Mouse (Mus musculus): ENCODE measurements around the gene Lpar3.

The Lpar3 gene

GRCm38 (mm10) chr3:146292515-146292914 lies 71.8 kb downstream of the Lpar3 start:
- no peaks in the 10 kb centered on the region for H3K4me1 ChIP-seq (replicated peaks; ENCODE audit: low read depth, low read length)
- H3K9me3 ChIP-seq (ENCODE audit: low read length), result no peaks in the 10 kb centered on the region
- no peak for TF ChIP-seq POU5F1 (IDR thresholded peaks at IDR 0.05; ENCODE audit: borderline replicate concordance, low read length)
- no peak for TF ChIP-seq NANOG (IDR thresholded peaks at IDR 0.05; ENCODE audit: borderline replicate concordance, low read length)
- no peak for TF ChIP-seq CTCF (conservative IDR thresholded peaks at IDR 0.05; ENCODE audit: low read length)
- H3K36me3 ChIP-seq (ENCODE audit: insufficient read depth, low read length), result no peaks in the 10 kb centered on the region
- H3K27me3 ChIP-seq (ENCODE audit: insufficient read depth, low read length), result no peaks in the 10 kb centered on the region
- H3K4me3 ChIP-seq (replicated peaks; ENCODE audit: low read length), result no peak overlapping the region

- TF ChIP-seq POU5F1 (IDR thresholded peaks at IDR 0.05; ENCODE audit: borderline replicate concordance, low read length) (no peak), CTCF (conservative IDR thresholded peaks at IDR 0.05; ENCODE audit: low read length) (no peak), NANOG (IDR thresholded peaks at IDR 0.05; ENCODE audit: borderline replicate concordance, low read length) (no peak)
- no peaks in the 10 kb centered on the region for H3K27me3 ChIP-seq (ENCODE audit: insufficient read depth, low read length)
Observed at GRCm38 (mm10) chr3:146302451-146302850, 81.7 kb downstream of the Lpar3 start.

GRCm38 (mm10) chr3:146303194-146303593 lies 82.4 kb downstream of the Lpar3 start:
- Histone ChIP-seq H3K4me3 (replicated peaks; ENCODE audit: low read length) (no peak overlapping the region), H3K27me3 (ENCODE audit: insufficient read depth, low read length) (no peaks in the 10 kb centered on the region), H3K9me3 (ENCODE audit: low read length) (no peaks in the 10 kb centered on the region), H3K36me3 (ENCODE audit: insufficient read depth, low read length) (no peaks in the 10 kb centered on the region), H3K4me1 (replicated peaks; ENCODE audit: low read depth, low read length) (no peaks in the 10 kb centered on the region)
- no peak for TF ChIP-seq NANOG (IDR thresholded peaks at IDR 0.05; ENCODE audit: borderline replicate concordance, low read length)
- TF ChIP-seq CTCF (conservative IDR thresholded peaks at IDR 0.05; ENCODE audit: low read length), result no peak
- no peak for TF ChIP-seq POU5F1 (IDR thresholded peaks at IDR 0.05; ENCODE audit: borderline replicate concordance, low read length)

More at GRCm38 (mm10) chr3:146302451-146302850, 81.7 kb downstream of the Lpar3 start:
- Histone ChIP-seq H3K9me3 (ENCODE audit: low read length) (no peaks in the 10 kb centered on the region), H3K4me1 (replicated peaks; ENCODE audit: low read depth, low read length) (no peaks in the 10 kb centered on the region), H3K36me3 (ENCODE audit: insufficient read depth, low read length) (no peaks in the 10 kb centered on the region), H3K4me3 (replicated peaks; ENCODE audit: low read length) (no peak overlapping the region)

- Histone ChIP-seq H3K4me1 (replicated peaks; ENCODE audit: low read depth, low read length) (no peaks in the 10 kb centered on the region), H3K27me3 (ENCODE audit: insufficient read depth, low read length) (no peaks in the 10 kb centered on the region), H3K36me3 (ENCODE audit: insufficient read depth, low read length) (no peaks in the 10 kb centered on the region), H3K9me3 (ENCODE audit: low read length) (no peaks in the 10 kb centered on the region), H3K4me3 (replicated peaks; ENCODE audit: low read length) (no peak overlapping the region)
- no peak for TF ChIP-seq POU5F1 (IDR thresholded peaks at IDR 0.05; ENCODE audit: borderline replicate concordance, low read length)
- no peak for TF ChIP-seq NANOG (IDR thresholded peaks at IDR 0.05; ENCODE audit: borderline replicate concordance, low read length)
- no peak for TF ChIP-seq CTCF (conservative IDR thresholded peaks at IDR 0.05; ENCODE audit: low read length)
Observed at GRCm38 (mm10) chr3:146304556-146305405, 84.0 kb downstream of the Lpar3 start.

- no peaks in the 10 kb centered on the region for H3K4me1 ChIP-seq (replicated peaks; ENCODE audit: low read depth, low read length)
- H3K4me3 ChIP-seq (replicated peaks; ENCODE audit: low read length), result no peak overlapping the region
- H3K36me3 ChIP-seq (ENCODE audit: insufficient read depth, low read length), result no peaks in the 10 kb centered on the region
- TF ChIP-seq CTCF (conservative IDR thresholded peaks at IDR 0.05; ENCODE audit: low read length) (no peak), POU5F1 (IDR thresholded peaks at IDR 0.05; ENCODE audit: borderline replicate concordance, low read length) (no peak), NANOG (IDR thresholded peaks at IDR 0.05; ENCODE audit: borderline replicate concordance, low read length) (no peak)
- H3K27me3 ChIP-seq (ENCODE audit: insufficient read depth, low read length), result no peaks in the 10 kb centered on the region
- H3K9me3 ChIP-seq (ENCODE audit: low read length), result no peaks in the 10 kb centered on the region
Observed at GRCm38 (mm10) chr3:146307341-146307740, 86.6 kb downstream of the Lpar3 start.

GRCm38 (mm10) chr3:146307886-146308285 lies 87.1 kb downstream of the Lpar3 start:
- Histone ChIP-seq H3K36me3 (ENCODE audit: insufficient read depth, low read length) (no peaks in the 10 kb centered on the region), H3K4me3 (replicated peaks; ENCODE audit: low read length) (no peak overlapping the region), H3K9me3 (ENCODE audit: low read length) (no peaks in the 10 kb centered on the region), H3K4me1 (replicated peaks; ENCODE audit: low read depth, low read length) (no peaks in the 10 kb centered on the region), H3K27me3 (ENCODE audit: insufficient read depth, low read length) (no peaks in the 10 kb centered on the region)
- TF ChIP-seq POU5F1 (IDR thresholded peaks at IDR 0.05; ENCODE audit: borderline replicate concordance, low read length) (no peak), NANOG (IDR thresholded peaks at IDR 0.05; ENCODE audit: borderline replicate concordance, low read length) (no peak), CTCF (conservative IDR thresholded peaks at IDR 0.05; ENCODE audit: low read length) (no peak)

GRCm38 (mm10) chr3:146309586-146309985 lies 88.8 kb downstream of the Lpar3 start:
- Histone ChIP-seq H3K4me1 (replicated peaks; ENCODE audit: low read depth, low read length) (no peaks in the 10 kb centered on the region), H3K27me3 (ENCODE audit: insufficient read depth, low read length) (no peaks in the 10 kb centered on the region), H3K4me3 (replicated peaks; ENCODE audit: low read length) (no peak overlapping the region), H3K36me3 (ENCODE audit: insufficient read depth, low read length) (no peaks in the 10 kb centered on the region), H3K9me3 (ENCODE audit: low read length) (no peaks in the 10 kb centered on the region)
- no peak for TF ChIP-seq CTCF (conservative IDR thresholded peaks at IDR 0.05; ENCODE audit: low read length)
- TF ChIP-seq NANOG (IDR thresholded peaks at IDR 0.05; ENCODE audit: borderline replicate concordance, low read length), result no peak
- TF ChIP-seq POU5F1 (IDR thresholded peaks at IDR 0.05; ENCODE audit: borderline replicate concordance, low read length), result no peak

- TF ChIP-seq POU5F1 (IDR thresholded peaks at IDR 0.05; ENCODE audit: borderline replicate concordance, low read length), result no peak
- no peak for TF ChIP-seq CTCF (conservative IDR thresholded peaks at IDR 0.05; ENCODE audit: low read length)
- no peak for TF ChIP-seq NANOG (IDR thresholded peaks at IDR 0.05; ENCODE audit: borderline replicate concordance, low read length)
- no peaks in the 10 kb centered on the region for H3K36me3 ChIP-seq (ENCODE audit: insufficient read depth, low read length)
- no peaks in the 10 kb centered on the region for H3K27me3 ChIP-seq (ENCODE audit: insufficient read depth, low read length)
- H3K4me1 ChIP-seq (replicated peaks; ENCODE audit: low read depth, low read length), result no peaks in the 10 kb centered on the region
- H3K9me3 ChIP-seq (ENCODE audit: low read length), result no peaks in the 10 kb centered on the region
- no peak overlapping the region for H3K4me3 ChIP-seq (replicated peaks; ENCODE audit: low read length)
Observed at GRCm38 (mm10) chr3:146311121-146311538, 90.4 kb downstream of the Lpar3 start.

Measured in E14TG2a.4 (cell line).